Mouse (Mus musculus) adipose tissue, adult 10 weeks (tissue): ENCODE measurements around the gene Carmil2. TPM values are rescaled to one million over a fixed set of nuclear protein-coding genes. Genes with fewer than 3 reads are reported as not detected.

Source experiments
- polyA plus RNA-seq: library from polyadenylated mRNA; stranded (reverse); fragments of 350-450 nt; fragmentation: Illumina TruSeq; extraction: RNeasy Lipid Tissue Mini Kit (QIAGEN cat#74804); gene quantifications from one replicate; pipeline ENCODE4 v1.2.3, GENCODE M21; 2014; ENCODE audit warnings: low read depth, low replicate concordance

Gene Carmil2
- 0.82 TPM for polyA plus RNA-seq

DNA sequence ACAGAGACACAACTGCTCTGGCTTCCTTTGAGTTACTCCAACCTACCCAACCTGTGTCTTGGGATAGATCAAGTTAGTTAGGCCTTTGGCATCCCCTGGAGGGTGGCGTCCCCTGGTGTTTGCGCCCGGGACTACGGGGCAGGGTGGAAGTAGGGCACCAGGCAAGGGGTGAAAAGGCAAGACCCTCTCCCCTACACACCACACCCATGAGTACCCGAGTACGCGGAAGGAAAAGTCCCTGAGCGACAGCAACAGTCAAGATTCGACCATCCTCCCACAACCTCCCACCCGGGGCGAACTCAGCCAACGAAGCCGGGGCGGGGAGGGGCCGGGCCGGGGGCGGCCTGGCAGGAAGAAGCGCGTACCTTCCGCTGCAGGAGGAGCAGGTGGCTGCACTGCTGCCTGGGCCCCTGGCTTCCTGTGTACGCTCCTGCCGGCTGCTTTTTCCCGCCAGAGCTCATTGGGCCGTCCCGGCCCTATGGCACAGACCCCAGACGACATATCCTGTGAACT is at the start of gene Carmil2:
Carmil2 (plus strand) TSS at position 479 of the 513 bp plus-strand sequence.

DNA sequence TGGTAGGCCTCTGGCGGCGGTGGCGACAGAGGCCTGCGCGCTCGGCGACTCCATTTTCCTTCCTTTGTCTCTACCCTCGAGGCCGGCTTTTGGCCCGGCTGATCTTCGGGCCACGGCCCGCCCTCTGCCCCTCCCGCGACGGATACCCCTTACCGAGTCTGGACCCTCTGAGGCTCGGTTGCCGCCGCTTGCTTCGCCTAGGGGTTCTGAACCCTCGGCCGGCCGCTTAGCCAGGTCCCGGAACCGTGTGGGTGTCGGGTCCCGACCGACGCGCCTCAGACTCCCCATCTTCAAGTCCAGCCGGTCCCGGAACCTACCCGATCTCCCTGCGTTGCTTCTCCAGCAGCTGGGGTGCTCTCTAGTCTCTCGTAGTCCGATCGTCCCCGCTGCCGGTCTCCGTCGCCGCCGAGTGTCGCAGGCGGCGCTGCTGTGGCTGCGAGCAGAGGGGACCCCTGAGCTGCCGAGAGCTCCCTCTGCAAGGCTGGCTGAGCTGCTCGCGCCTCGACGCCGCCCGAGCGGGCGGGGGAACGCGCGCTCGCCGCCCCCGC is 49.0 kb upstream of the Carmil2 start, which contains the start of gene Agrp:
Agrp (minus strand) TSS at position 431 of the 548 bp plus-strand sequence.

DNA sequence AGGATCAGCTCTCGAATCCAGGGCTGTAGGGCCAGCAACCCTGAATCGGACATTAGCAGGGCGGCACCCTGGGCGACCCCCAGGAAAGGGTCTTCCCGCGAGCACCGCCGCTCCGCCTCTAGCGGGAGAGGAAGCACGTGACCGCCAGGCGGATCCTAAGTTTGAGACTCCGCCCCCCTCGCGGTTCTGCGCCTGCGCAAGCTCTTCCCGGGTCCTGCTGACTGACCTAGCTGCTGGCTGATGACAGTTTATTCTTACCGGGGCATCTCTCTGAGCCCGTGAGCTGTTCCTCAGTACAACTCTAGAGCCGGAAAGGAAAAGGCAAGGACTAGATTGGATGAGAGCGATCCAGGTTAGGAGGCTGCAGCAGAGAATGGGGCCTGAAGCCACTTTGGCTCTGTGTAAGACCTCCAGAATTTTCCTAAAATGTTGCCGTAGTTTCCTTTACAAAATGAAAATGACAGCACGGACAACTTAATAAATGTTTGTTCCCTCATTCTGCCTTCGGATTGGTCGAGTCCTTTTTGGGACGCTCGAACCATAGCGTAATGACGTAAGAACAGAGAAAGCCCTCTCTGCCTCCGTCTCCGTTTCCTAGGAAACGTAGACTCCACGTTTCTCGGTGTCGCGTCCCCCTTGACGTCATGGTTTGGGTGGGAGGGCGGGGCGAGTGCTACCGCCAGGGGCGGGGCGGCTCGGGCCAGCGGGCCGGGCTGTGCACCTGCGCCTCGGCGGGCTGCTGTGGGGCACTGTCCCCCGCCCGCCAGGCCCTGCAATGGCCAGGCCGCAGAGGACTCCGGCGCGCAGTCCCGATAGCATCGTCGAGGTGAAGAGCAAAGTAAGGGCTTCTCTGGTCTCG is 15.1 kb downstream of the Carmil2 start, which contains the start of the genes Acd and Pard6a:
Acd (minus strand) TSS at position 137 of the 859 bp plus-strand sequence.
Pard6a (plus strand) TSS at position 183 of the 859 bp plus-strand sequence.

DNA sequence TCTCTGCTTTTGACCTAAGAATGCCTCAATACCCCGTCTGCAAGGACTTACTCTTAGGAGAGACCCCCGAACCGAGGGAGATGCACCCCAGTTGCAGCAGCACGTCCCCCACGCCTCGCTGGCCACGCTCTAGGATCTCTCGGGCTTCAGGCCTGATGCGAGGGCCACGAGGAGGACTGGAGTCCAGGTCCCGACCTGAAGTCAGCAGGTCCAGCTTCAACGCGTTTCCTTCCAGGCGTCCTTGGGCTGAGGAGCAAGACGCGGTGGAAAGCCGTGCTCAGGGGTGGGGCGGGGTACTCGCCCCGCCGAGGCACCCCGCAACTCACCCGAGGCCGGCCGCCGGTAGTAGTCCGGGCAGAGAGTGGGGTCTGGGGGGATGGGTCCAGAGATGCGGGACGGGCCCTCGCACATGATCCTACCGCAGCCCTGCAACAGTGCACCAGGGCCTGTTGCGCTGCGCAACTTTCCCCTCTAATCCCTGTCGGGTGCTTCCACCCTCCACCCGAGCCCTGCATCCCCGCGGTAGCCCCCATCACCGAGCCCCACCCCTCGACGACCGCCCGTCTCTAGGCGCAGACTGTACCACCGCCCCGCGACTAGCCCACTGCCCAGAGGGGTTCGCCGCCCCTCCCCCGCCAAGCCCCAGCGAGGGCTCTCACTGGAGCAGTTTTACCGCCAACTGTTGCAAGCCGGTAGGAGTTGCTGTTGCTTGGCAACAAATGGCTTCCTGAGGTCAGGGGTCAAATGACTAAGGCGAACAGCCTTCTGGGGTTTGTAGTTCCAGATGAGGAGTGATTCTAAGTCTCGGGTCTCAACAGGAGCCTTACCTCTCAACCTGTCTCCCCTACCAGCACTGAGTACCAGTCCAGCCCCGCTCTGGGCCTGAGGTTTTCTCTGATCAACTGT is 21.7 kb downstream of the Carmil2 start, which contains the start of the genes 4933405L10Rik and Enkd1:
4933405L10Rik (plus strand) TSS at position 158 of the 906 bp plus-strand sequence.
Enkd1 (minus strand) TSS at position 713 of the 906 bp plus-strand sequence.

Other genes starting within 250 kb of the Carmil2 start
- gene Tppp3, start 214.7 kb upstream of the Carmil2 start, polyA plus RNA-seq: 75.1 TPM
- 32.3 TPM for gene Zdhhc1, start 189.4 kb upstream of the Carmil2 start, polyA plus RNA-seq
- gene Hsd11b2, start 167.5 kb upstream of the Carmil2 start, polyA plus RNA-seq: 1.1 TPM
- 128 TPM for gene Atp6v0d1, start 120.2 kb upstream of the Carmil2 start, polyA plus RNA-seq
- gene Ripor1, start 81.0 kb upstream of the Carmil2 start, polyA plus RNA-seq: 18.4 TPM
- 38.3 TPM for gene Ctcf, start 49.7 kb upstream of the Carmil2 start, polyA plus RNA-seq
- not detected for gene Agrp, start 48.9 kb upstream of the Carmil2 start, polyA plus RNA-seq
- gene Acd, start 14.8 kb downstream of the Carmil2 start, polyA plus RNA-seq: 24.3 TPM
- gene Pard6a, start 14.9 kb downstream of the Carmil2 start, polyA plus RNA-seq: 13.0 TPM
- gene 4933405L10Rik, start 21.4 kb downstream of the Carmil2 start, polyA plus RNA-seq: 0.74 TPM
- 6.0 TPM for gene Enkd1, start 21.9 kb downstream of the Carmil2 start, polyA plus RNA-seq
- 10.8 TPM for gene Gfod2, start 72.4 kb downstream of the Carmil2 start, polyA plus RNA-seq
- 15.9 TPM for gene Ranbp10, start 141.1 kb downstream of the Carmil2 start, polyA plus RNA-seq
- 5.6 TPM for gene Tsnaxip1, start 141.5 kb downstream of the Carmil2 start, polyA plus RNA-seq
- gene Cenpt, start 167.0 kb downstream of the Carmil2 start, polyA plus RNA-seq: 12.0 TPM
- gene Thap11, start 168.9 kb downstream of the Carmil2 start, polyA plus RNA-seq: 24.7 TPM
- 71.3 TPM for gene Nutf2, start 174.3 kb downstream of the Carmil2 start, polyA plus RNA-seq
- gene Edc4, start 194.6 kb downstream of the Carmil2 start, polyA plus RNA-seq: 30.9 TPM
- not detected for gene Nrn1l, start 207.3 kb downstream of the Carmil2 start, polyA plus RNA-seq
- 26.0 TPM for gene Pskh1, start 214.2 kb downstream of the Carmil2 start, polyA plus RNA-seq
- gene Ctrl, start 247.6 kb downstream of the Carmil2 start, polyA plus RNA-seq: 1.3 TPM